Mouse (Mus musculus) cortical plate, adult 2 months (tissue): ENCODE measurements around the gene Gphn.

Experiments
- CTCF ChIP-seq: fragments of 200-500 bp; IDR thresholded peaks from 2 replicates; pipeline ENCODE4 v1.5.1; 2011; ENCODE audit warnings: mild to moderate bottlenecking, control low read depth, low read length; ENCODE audit not compliant: insufficient read depth; ENCODE audit errors: extremely low read depth
- POLR2A ChIP-seq: fragments of 200-500 bp; IDR thresholded peaks from 2 replicates; pipeline ENCODE4 v1.6.1; 2011; ENCODE audit warnings: mild to moderate bottlenecking, low read length, control low read depth; ENCODE audit not compliant: insufficient read depth; ENCODE audit errors: extremely low read depth

GRCm38 (mm10) chr12:78678807-78679189, 452.6 kb downstream of the Gphn start:
- TF ChIP-seq POLR2A: no peak
- TF ChIP-seq CTCF: no peak
